Mouse (Mus musculus) liver, embryonic 15.5 days (tissue): ENCODE results near the gene Slx4. TPM values are rescaled to one million over a fixed set of nuclear protein-coding genes. Genes with fewer than 3 reads are reported as not detected.
"Not testable (repeated sequence)": the region's sequence is repeated elsewhere in the genome, so short reads cannot be mapped to it uniquely, and the experiment has no call there.

Source experiments
- ATAC-seq: fragments of 200-750 bp; cut with Nextera tagmentation; 2 replicates; pipeline ENCODE4 v1.8.0; 2017; ENCODE audit warnings: moderate number of reproducible peaks, mild to moderate bottlenecking, moderate library complexity; ENCODE audit not compliant: insufficient read depth
- H3K27ac ChIP-seq: fragments of 300-500 bp; sonication (generic); replicated peaks from 2 replicates; pipeline ENCODE4 v1.5.1; 2015; ENCODE audit warnings: mild to moderate bottlenecking, inconsistent platforms
- H3K27me3 ChIP-seq: fragments of 300-500 bp; sonication (generic); 2 replicates; pipeline ENCODE4 v1.6.1; 2015; ENCODE audit warnings: mild to moderate bottlenecking, inconsistent platforms
- H3K36me3 ChIP-seq: fragments of 300-500 bp; sonication (generic); replicated peaks from 2 replicates; pipeline ENCODE4 v1.6.1; 2015; ENCODE audit warnings: moderate library complexity, mild to moderate bottlenecking, inconsistent platforms
- H3K4me1 ChIP-seq: fragments of 300-500 bp; sonication (generic); replicated peaks from 2 replicates; pipeline ENCODE4 v1.6.1; 2015; ENCODE audit warnings: inconsistent platforms
- H3K4me2 ChIP-seq: fragments of 300-500 bp; sonication (generic); 2 replicates; pipeline ENCODE4 v1.6.1; 2015; ENCODE audit warnings: moderate library complexity, mild to moderate bottlenecking, inconsistent platforms
- H3K4me3 ChIP-seq: fragments of 300-500 bp; sonication (generic); replicated peaks from 2 replicates; pipeline ENCODE4 v1.5.1; 2015; ENCODE audit warnings: mild to moderate bottlenecking, inconsistent platforms
- H3K9ac ChIP-seq: fragments of 300-500 bp; sonication (generic); 2 replicates; pipeline ENCODE4 v1.6.1; 2015; ENCODE audit warnings: moderate library complexity, mild to moderate bottlenecking, inconsistent platforms
- H3K9me3 ChIP-seq: fragments of 300-500 bp; sonication (generic); replicated peaks from 2 replicates; pipeline ENCODE4 v1.6.1; 2016; ENCODE audit warnings: inconsistent platforms
- WGBS: fragments of 180-500 bp; shearing (Covaris S2); methylation state at CpG from one replicate; pipeline ENCODE4 v1.1.7; 2015; ENCODE audit warnings: mixed read lengths; ENCODE audit not compliant: insufficient replicate concordance; 5-methylcytosine and 5-hydroxymethylcytosine counted together
- polyA plus RNA-seq: library from polyadenylated mRNA; unstranded; fragments of >200 nt; fragmentation: Nextera tagmentation; extraction: Ambion mirVana; gene quantifications from 2 replicates; pipeline ENCODE4 v1.2.1, GENCODE M21; 2015

Gene Slx4
- polyA plus RNA-seq, 1 experiment from 2014 or later, result 6.3 TPM

DNA sequence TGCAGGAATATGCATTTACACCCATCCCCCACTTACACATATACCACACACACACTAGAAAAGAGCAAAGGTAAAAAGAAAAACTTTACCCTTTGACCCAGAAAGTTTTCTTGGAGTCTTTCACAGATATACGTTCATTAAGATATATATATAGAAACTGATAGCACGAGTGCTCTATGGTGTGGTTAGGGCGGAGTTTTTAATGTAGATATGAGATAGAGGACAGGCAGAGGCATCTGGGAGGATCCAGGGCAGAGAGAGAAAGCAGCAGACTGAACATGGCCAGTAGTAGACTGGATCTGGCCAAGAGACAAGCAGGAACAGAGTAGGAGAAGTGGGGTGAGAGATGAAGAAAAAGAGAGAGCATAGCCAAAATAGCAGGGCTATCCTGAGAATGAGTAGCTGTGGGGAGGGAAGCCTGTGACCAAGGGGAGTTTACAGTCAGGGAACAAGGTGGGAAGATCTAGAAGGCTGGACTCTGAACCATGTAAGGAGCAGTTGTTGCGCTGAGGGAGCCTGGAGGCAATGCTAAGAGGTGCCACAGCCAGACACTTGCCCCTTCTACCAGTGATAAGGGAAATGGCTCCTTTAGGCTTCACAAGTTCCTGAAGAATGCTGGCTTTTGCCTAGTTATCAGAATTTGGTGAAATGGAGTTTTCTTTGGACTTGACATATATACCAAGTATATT is 9.5 kb upstream of the Slx4 start:
- 26% methylated on average over 4 of the region's 4 CpGs for WGBS
- H3K4me2 ChIP-seq, result peak overlapping the region; percentile 50
- H3K4me3 ChIP-seq, result no peak overlapping the region; the same call in 1 of the 2 replicates
- peaks cover 21% of the 10 kb centered on the region for H3K4me1 ChIP-seq
- H3K27me3 ChIP-seq, result no peaks in the 10 kb centered on the region
- peak; percentile 94 for ATAC-seq
- peak overlapping the region; percentile 73 for H3K27ac ChIP-seq
- H3K36me3 ChIP-seq, result no peaks in the 10 kb centered on the region
- no peaks in the 10 kb centered on the region for H3K9me3 ChIP-seq
- peak overlapping the region; percentile 31; the same call in 1 of the 2 replicates for H3K9ac ChIP-seq

DNA sequence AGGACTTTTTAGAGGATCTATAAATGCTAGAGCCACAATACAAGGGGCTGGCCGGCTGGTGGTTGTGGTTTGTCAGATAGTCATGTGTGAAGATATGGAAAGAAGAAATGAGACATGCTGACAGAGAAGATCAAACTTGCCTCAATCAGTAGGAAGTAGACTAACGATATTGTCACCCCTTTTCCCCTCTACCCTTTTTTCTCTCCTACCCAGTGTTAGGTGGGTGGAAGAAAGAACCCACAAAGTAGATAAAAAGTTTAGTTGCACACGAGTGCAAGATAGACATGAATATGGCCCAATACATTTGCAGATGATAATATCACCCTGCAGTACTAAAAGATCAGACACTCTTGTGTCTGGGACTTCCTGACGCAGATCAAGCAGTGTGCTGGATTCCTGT is 15.2 kb downstream of the Slx4 start:
- ATAC-seq, result no peak
- H3K27me3 ChIP-seq, result no peaks in the 10 kb centered on the region
- H3K4me2 ChIP-seq, result no peak overlapping the region
- no peak overlapping the region for H3K9ac ChIP-seq
- H3K36me3 ChIP-seq, result peaks cover 98% of the 10 kb centered on the region
- H3K4me3 ChIP-seq, result no peak overlapping the region
- H3K27ac ChIP-seq, result no peak overlapping the region
- no peaks in the 10 kb centered on the region for H3K4me1 ChIP-seq
- 40% methylated on average over 4 of the region's 4 CpGs for WGBS
- no peaks in the 10 kb centered on the region for H3K9me3 ChIP-seq

DNA sequence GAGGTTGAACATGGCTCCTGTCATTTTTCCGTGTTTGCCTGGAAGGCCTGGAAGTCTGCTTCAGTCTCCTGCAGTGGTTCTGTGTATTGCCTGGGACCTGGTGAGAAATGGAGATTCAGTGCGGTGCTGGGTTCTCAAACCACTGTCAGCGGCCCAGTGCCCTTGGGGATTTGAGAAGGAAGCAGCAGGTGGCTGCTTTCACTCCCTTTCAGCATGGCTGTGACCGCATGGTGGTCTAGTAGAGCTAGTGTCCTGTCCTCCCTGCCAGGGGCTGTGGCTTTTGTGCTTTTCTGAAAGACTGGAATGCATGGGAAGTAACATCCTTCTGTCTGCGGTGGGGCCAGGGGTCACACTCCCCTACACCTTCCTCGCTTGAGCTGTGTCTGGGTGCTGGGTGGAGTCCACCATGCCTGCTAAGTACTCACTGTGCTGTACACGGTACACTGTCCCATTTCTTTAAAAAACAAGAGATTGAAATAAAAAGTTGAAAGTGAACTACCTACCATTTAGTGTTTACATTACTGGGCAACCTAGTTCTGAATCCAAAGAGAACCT is 20.3 kb downstream of the Slx4 start:
- Histone ChIP-seq H3K9me3 (no peaks in the 10 kb centered on the region), H3K4me2 (no peak overlapping the region), H3K27ac (no peak overlapping the region), H3K4me1 (no peaks in the 10 kb centered on the region), H3K4me3 (no peak overlapping the region), H3K27me3 (no peaks in the 10 kb centered on the region), H3K36me3 (peaks cover 89% of the 10 kb centered on the region), H3K9ac (no peak overlapping the region)
- ATAC-seq, result no peak
- WGBS, result 71% methylated on average over 7 of the region's 7 CpGs

DNA sequence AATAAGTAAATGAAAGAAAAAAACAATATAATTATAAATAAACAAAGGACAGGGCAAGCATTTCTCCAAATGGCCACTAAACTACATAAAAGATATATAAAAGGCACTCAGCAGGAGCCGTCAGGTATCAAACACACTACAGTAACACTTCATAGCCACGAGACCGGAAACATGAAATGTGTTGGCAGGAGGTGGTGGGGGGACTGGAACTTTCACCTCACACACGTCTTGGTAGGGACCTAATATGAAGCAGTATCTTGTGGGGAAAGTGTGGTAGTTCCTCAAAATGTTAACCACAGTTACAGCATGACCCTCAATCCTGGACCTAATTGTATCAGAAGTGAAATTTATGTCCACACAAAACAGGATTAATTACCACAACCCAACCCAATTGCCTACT is 21.4 kb downstream of the Slx4 start:
- Histone ChIP-seq H3K9ac (no peak overlapping the region), H3K9me3 (no peaks in the 10 kb centered on the region), H3K4me2 (no peak overlapping the region), H3K27me3 (no peaks in the 10 kb centered on the region), H3K27ac (no peak overlapping the region), H3K4me3 (no peak overlapping the region), H3K4me1 (no peaks in the 10 kb centered on the region), H3K36me3 (peaks cover 78% of the 10 kb centered on the region)
- ATAC-seq, result no peak
- WGBS, result 43% methylated on average over 4 of the region's 4 CpGs

DNA sequence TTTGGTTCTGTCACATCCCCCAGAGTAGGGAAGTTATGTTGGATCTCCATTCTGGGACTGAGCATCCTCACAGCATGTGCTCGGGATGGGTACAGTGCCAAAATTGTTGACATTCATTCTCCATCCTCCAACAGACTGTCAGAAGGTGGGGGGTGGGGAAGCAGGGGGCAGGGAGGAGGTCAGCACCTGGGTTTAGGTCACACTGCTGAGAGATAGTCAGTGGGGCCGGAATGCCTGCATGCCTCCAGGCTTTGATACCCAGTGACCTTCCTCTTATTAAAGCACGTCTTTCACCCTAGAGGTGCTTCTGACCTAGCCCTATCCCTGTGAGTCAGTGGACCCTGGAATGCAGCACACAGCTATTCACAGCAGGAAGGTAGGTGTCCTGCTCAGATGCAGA is 26.9 kb downstream of the Slx4 start:
- H3K9me3 ChIP-seq, result no peaks in the 10 kb centered on the region
- peaks cover 28% of the 10 kb centered on the region for H3K36me3 ChIP-seq
- H3K4me3 ChIP-seq, result no peak overlapping the region
- H3K9ac ChIP-seq, result no peak overlapping the region
- no peak overlapping the region for H3K4me2 ChIP-seq
- ATAC-seq, result 0 out of 2 replicates have a peak, but pooled peaks have one; percentile 17
- H3K27ac ChIP-seq, result no peak overlapping the region
- 23% methylated on average over 3 of the region's 3 CpGs for WGBS
- peaks cover 12% of the 10 kb centered on the region for H3K4me1 ChIP-seq
- H3K27me3 ChIP-seq, result no peaks in the 10 kb centered on the region

DNA sequence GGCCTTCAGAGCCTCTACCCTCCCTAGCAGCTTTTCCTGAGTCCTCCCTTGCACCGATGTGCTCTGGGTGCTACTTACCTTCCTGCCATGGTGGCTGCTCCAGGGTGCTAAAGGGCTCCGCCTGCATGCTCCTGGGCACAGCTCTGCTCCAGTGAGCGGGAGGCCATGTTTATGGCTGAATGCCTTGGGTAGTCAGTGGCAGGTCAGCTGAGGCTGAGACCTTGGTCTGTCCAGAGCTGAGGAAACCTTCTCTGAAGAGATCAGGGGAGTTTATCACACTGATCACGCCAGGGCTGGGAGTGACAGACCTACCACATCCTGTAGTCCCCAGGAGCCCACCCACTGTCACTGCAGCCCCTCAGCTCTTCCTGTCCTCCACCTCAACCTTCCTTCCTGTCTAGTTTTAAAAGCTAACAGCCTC is 27.3 kb downstream of the Slx4 start, which contains the start of gene Nlrc3:
Gene Nlrc3 (minus strand): TSS at position 382 of the 421 bp plus-strand sequence.
- WGBS, result 28% methylated on average over 4 of the region's 4 CpGs
- Histone ChIP-seq H3K9ac (no peak within 1 kb of the TSS), H3K36me3 (peaks cover 26% of the 10 kb centered on the region), H3K27ac (no peak within 1 kb of the TSS), H3K27me3 (no peaks in the 10 kb centered on the region), H3K4me3 (no peak within 1 kb of the TSS), H3K4me1 (peaks cover 12% of the 10 kb centered on the region), H3K9me3 (no peaks in the 10 kb centered on the region), H3K4me2 (no peak within 1 kb of the TSS)
- ATAC-seq, result 0 out of 2 replicates have a peak, but pooled peaks have one; percentile 13

DNA sequence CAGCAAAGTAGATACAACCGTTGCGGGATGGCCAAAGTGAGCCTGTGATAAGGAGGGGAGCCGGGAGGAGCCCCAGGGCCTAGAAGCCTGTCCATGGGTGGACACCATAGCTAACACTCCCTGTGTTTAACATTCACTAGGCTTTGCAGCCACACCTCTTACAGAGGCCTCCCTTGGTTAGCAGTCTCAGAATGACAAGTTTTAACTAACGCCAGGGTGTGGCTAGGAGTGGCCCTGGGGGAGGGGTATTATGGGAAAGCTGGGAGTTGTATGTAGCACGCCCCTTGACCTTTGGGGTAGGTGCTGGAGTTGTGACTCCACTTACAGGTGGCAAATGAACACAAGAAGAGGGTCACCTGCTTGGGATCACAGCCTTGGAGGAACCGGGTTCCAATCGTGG is 27.9 kb downstream of the Slx4 start:
- no peak overlapping the region for H3K4me3 ChIP-seq
- no peak overlapping the region for H3K4me2 ChIP-seq
- no peaks in the 10 kb centered on the region for H3K9me3 ChIP-seq
- no peak overlapping the region for H3K9ac ChIP-seq
- H3K36me3 ChIP-seq, result peaks cover 20% of the 10 kb centered on the region
- 47% methylated on average over 7 of the region's 7 CpGs for WGBS
- H3K27me3 ChIP-seq, result no peaks in the 10 kb centered on the region
- peaks cover 12% of the 10 kb centered on the region for H3K4me1 ChIP-seq
- H3K27ac ChIP-seq, result no peak overlapping the region
- ATAC-seq, result no peak

DNA sequence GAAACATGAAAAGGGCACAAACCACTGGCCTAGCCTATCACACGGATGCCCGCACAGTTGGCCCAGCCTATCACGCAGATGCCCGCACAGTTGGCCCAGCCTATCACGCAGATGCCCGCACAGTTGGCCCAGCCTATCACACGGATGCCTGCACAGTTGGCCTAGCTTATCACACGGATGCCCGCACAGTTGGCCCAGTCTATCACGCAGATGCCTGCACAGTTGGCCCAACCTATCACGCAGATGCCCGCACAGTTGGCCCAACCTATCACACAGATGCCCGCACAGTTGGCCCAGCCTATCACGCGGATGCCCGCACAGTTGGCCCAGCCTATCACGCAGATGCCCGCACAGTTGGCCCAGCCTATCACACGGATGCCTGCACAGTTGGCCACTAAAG is 29.1 kb downstream of the Slx4 start:
- H3K9me3 ChIP-seq, ATAC-seq, H3K4me2 ChIP-seq, H3K27me3 ChIP-seq, H3K9ac ChIP-seq, H3K36me3 ChIP-seq, H3K27ac ChIP-seq, H3K4me3 ChIP-seq: not testable (repeated sequence)
- WGBS, result 81% methylated on average over 19 of the region's 19 CpGs
- peaks cover 12% of the 10 kb centered on the region for H3K4me1 ChIP-seq

DNA sequence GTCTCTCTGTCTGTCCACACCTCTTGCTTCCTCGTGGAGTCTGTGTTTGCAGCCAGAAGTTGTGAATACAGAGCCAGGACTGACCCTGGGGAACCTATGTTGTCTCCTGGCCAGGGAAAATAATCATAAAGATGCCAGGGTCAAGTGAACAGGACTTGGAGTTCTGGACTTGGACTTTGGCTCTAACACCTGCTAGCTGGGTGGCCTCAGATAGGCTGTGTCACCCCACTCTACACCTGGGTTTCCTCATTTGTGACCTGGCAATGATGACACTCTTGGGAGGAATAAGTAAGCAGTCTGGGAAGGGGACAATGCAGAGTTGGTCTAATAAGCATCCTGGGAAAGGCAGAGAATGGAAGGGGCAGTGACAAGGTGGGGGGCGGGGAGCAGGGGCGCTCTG is 38.0 kb downstream of the Slx4 start:
- Histone ChIP-seq H3K27me3 (no peaks in the 10 kb centered on the region), H3K9ac (no peak overlapping the region), H3K4me3 (no peak overlapping the region), H3K36me3 (no peaks in the 10 kb centered on the region), H3K27ac (no peak overlapping the region), H3K4me1 (no peaks in the 10 kb centered on the region), H3K9me3 (no peaks in the 10 kb centered on the region), H3K4me2 (no peak overlapping the region)
- ATAC-seq, result no peak
- 71% methylated on average over 3 of the region's 3 CpGs for WGBS

DNA sequence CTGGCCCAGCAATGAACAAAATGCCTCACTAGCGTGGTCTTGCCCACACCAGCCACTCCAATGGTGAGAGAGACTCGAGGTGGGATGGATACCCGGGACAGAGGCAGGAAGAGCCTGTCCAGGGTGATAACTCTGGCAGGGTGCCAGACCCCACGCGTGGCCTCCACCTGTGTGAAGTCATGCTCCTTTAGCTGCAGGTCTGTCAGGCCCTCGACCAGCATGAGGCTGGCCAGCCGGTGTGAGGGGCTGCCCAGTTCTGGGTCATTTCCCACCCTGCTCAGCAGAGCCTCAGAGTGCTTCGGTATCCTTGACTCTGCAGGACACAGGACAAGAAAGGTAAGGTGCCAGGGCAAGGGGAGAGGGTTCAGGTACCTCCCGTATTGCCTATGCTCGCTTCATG is 38.6 kb downstream of the Slx4 start:
- H3K27ac ChIP-seq, result no peak overlapping the region
- H3K4me2 ChIP-seq, result no peak overlapping the region
- H3K27me3 ChIP-seq, result no peaks in the 10 kb centered on the region
- 69% methylated on average over 10 of the region's 10 CpGs for WGBS
- H3K9ac ChIP-seq, result no peak overlapping the region
- H3K36me3 ChIP-seq, result no peaks in the 10 kb centered on the region
- H3K4me1 ChIP-seq, result no peaks in the 10 kb centered on the region
- ATAC-seq, result no peak
- no peaks in the 10 kb centered on the region for H3K9me3 ChIP-seq
- H3K4me3 ChIP-seq, result no peak overlapping the region

DNA sequence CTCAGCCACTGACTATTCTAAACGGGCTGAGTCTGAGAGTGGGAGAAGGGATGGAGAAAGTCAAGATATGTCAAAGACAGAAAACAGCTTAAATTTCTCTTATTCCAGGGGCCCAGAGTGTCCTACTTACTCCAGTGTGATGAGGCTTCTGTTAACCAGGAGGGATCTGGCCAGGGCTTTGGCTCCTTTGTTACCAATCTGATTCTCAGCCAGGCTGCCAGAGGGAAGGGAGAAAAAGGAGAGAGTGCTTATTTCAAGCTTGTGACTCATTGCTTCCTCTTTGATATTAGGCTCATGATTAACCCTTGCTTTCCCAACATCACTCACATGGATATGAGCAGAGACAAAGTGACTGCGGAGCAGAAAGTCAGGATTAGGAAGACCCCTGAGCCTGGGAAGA is 44.3 kb downstream of the Slx4 start:
- no peak overlapping the region for H3K4me3 ChIP-seq
- H3K4me1 ChIP-seq, result no peaks in the 10 kb centered on the region
- no peak overlapping the region for H3K27ac ChIP-seq
- H3K9ac ChIP-seq, result no peak overlapping the region
- H3K27me3 ChIP-seq, result no peaks in the 10 kb centered on the region
- H3K9me3 ChIP-seq, result no peaks in the 10 kb centered on the region
- 47% methylated on average over 2 of the region's 2 CpGs for WGBS
- H3K4me2 ChIP-seq, result no peak overlapping the region
- no peak for ATAC-seq
- H3K36me3 ChIP-seq, result no peaks in the 10 kb centered on the region

DNA sequence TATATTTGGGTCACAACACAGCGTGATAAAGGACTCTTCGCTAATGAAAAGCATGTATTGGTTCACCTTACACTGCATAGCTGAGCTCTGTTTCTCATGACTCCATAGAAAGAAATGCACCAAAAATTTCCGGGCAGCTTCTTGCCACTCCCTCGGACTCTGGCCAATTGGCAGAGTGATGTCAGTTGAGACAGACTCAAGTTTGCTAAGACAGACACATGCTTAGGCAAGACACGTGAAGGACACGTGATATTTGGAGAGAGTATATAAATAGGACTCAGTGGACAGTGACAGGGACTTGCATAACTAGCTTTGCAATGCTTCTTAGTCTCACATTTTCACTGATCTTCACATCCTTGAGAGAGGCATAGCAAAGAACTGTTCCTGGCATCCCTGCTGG is 47.2 kb downstream of the Slx4 start:
- Histone ChIP-seq H3K36me3 (no peaks in the 10 kb centered on the region), H3K27ac (no peak overlapping the region), H3K27me3 (no peaks in the 10 kb centered on the region), H3K4me2 (no peak overlapping the region), H3K4me1 (no peaks in the 10 kb centered on the region), H3K4me3 (no peak overlapping the region), H3K9ac (no peak overlapping the region), H3K9me3 (no peaks in the 10 kb centered on the region)
- WGBS, result 64% methylated on average over 6 of the region's 6 CpGs
- ATAC-seq, result no peak
